Mouse (Mus musculus) hindlimb bud, embryonic 11.5 days (tissue): ENCODE data around the gene Stum.
"Not testable (repeated sequence)": the region's sequence is repeated elsewhere in the genome, so short reads cannot be mapped to it uniquely, and the experiment has no call there.

Experiments used
- DNase-seq: peaks from one replicate; pipeline ENCODE4 v3.0.0-alpha.2; 2012; ENCODE audit warnings: low read depth, low spot score; ENCODE audit errors: extremely low spot score

The Stum gene

GRCm38 (mm10) chr1:180406336-180407035 lies 76.8 kb downstream of the Stum start:
- no peak for DNase-seq

DNA sequence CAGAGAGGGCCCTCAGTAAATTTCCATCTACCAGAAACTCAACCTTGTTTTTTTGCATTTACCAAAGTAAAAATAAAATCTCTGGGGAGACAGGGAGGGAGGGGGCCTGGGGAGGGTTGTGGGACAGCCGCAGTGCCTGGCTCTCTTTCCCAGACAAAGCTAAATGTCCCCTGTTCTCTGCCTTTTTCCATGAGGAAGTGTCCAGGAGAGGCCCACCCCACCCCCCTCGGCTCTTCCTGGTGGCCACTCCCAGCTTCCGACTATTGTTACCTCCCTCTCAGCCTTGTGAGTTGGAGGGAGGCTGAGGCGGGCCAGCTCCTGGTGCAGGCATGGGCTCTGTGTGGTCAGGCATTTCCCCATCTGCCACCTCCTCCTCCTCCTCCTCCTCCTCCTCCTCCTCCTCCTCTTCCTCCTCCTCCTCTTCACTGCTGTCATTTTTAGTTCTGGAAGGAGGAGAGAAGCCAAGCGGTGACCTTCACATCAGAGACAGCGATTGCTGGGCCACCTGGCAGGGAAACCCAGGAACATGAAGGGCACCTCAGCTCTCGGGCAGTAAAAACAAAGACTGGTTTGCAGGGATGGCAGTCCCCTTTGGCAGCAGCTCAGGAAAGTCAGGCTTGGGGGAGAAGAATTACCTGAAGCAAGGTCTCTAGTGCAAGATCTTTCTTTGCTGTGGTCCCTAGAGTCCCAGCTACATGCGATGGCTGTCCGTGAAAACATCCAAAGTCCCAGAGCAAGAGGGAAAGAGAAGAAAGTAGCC lies 77.5 kb downstream of the Stum start:
- no peak for DNase-seq

DNA sequence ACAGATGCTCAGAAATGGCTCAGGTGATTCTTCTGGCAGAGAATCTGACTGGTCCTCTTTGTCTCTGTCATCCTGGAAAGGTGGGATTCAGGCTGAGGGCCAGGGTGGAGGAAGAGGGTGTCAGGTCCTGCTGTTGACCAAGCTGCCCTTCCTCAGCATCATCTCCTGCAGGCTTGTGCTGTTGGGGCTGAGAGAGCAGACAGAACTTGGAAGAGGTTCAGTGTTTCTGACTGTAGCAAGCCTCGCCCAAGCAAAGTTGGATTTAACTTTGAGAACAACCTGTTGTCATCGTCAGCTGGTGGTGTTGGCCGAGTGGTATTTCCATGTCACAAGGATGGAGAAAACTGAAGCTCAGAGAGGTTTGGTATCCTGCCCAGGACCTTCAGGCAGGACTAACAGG lies 78.6 kb downstream of the Stum start:
- DNase-seq: no peak

DNA sequence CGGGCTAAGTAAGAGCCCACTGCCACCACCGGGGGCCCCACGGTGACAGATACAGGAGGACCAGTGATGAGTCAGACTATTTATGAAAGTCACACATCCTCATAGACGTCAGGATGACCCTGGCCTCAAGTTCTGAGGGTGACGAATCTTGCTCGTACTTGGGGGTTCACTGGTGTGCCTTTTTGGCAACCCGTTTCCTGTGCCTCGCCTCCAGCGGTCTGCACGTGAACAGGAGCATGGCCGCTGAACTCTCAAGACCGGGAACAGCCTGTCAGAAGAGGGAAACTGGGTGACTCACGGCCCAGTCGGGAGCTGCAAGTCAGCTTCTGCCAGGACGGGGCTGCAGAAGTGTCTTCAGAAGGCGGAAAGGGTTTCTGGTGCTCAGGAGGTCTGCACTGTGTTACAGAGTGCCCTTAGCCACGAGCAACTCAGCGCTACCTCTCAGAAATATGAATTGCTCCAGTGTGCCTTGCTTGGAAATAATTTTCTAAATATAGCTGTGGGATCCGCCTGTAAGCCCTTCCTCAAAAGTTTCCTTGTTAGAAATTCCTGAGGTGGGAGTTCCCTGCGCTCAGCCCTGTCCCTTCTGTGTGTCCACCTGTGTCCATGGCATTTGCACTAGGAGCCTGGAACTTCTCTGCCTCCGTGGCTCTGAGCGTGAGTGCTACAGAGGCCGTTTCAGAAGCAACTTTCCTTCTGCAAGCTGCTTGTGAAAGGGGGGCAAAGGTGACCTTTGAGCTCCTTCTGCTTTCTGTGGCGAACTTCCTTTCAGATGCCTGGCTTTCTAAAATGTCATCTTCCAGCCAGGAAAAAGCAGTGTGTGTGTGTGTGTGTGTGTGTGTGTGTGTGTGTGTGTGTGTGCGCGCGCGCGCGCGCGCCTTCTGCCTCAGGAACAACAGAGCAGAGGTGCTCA lies 79.4 kb downstream of the Stum start:
- no peak for DNase-seq

- DNase-seq: no peak
Measured at GRCm38 (mm10) chr1:180403357-180403693, 80.0 kb downstream of the Stum start.

GRCm38 (mm10) chr1:180402481-180403081 lies 80.7 kb downstream of the Stum start:
- DNase-seq: no peak

GRCm38 (mm10) chr1:180401725-180402124 lies 81.6 kb downstream of the Stum start:
- DNase-seq: no peak

GRCm38 (mm10) chr1:180400691-180401455 lies 82.4 kb downstream of the Stum start:
- no peak for DNase-seq

GRCm38 (mm10) chr1:180398446-180398845 lies 84.9 kb downstream of the Stum start:
- no peak for DNase-seq

- no peak for DNase-seq
Measured at GRCm38 (mm10) chr1:180397734-180398133, 85.6 kb downstream of the Stum start.

- no peak for DNase-seq
Measured at GRCm38 (mm10) chr1:180393873-180394272, 89.4 kb downstream of the Stum start.

DNA sequence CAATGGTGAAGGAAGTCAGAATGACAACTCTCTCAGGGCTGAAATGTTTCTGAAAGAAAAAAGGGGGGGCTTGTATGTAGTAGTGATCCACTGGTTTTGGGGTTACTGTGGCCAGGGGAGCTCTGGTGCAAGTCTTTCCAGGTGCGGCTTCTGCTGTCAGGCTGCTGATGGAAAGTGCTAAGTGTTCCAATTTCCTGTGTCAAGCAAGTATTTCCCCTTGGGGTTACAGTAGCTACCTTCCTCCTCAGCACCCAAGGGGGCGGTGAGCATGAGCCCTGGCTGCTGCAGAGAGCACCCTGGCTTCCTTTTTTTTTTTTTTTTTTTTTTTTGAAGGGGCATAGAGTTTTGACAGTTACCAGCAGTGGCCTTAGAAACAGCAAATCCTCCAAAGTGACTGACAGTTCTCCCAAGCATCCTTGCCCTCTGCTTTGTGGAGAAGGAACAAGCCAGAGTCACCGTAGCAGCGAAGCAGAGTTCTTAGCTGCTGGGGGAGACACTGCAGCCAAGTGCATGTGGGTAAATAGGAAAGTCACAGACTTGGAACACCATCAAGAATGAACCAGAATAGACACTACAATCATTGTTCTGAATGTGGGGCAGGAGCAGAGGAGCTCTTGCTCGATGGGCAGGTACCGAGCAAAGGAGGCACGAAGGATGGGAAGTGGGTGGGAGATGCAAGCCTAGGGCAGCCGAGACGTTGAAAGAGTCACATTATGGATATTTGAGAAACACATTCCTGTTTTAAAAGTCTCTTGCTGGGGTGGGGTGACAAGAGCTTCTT lies 90.1 kb downstream of the Stum start:
- DNase-seq: no peak

GRCm38 (mm10) chr1:180392137-180392798 lies 91.0 kb downstream of the Stum start:
- DNase-seq: no peak

GRCm38 (mm10) chr1:180391575-180391945 lies 91.7 kb downstream of the Stum start:
- no peak for DNase-seq

GRCm38 (mm10) chr1:180390746-180391574 lies 92.3 kb downstream of the Stum start:
- DNase-seq: no peak

GRCm38 (mm10) chr1:180390321-180390731 lies 93.0 kb downstream of the Stum start:
- DNase-seq: no peak

DNA sequence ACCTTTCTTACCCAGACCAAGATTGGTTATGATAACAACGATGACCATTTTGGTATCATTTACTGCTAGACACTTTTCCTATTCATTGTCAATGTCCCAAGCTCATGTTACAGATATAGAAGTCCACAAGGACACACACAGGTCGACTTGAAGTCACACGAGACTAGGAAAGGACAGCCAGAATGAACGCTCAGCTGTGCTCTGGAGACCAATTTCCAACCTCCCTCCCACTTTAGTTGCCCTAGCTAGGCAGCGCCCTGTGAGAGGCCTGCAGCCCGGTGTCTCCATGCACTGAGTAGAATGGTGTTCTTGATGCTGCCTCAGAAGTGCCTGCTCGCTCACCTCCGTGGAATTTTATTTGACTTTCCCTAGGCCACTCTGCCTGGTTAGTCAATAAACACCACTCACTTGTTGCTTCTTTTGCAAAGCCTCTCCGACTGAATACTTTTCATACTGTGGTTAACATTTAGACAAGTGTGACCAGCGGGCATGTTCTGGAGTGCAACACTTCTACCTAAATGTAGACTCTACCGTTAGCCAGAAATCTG lies 94.0 kb downstream of the Stum start:
- not testable (repeated sequence) for DNase-seq

GRCm38 (mm10) chr1:180388481-180388880 lies 94.8 kb downstream of the Stum start:
- no peak for DNase-seq
